Mouse (Mus musculus): ENCODE measurements at regions not wholly inside any gene's neighbourhood (a gene's known extent, or its start where the extent isn't known, plus 50 kb on each side); places are given as distances from the start of the nearest gene placed in this dataset.

- no peak for TF ChIP-seq CTCF (IDR thresholded peaks at IDR 0.05; ENCODE audit: insufficient read depth, low read depth, low read length)
- no peak for TF ChIP-seq POLR2A (IDR thresholded peaks at IDR 0.05; ENCODE audit: insufficient read depth, low read depth, low read length)
These were observed 376.8 kb downstream of the Rnd3 start for GRCm38 (mm10) chr2:50772101-50772500.
